Mouse (Mus musculus) liver, embryonic 15.5 days (tissue): ENCODE measurements around the gene Thtpa. TPM values are rescaled to one million over a fixed set of nuclear protein-coding genes. Genes with fewer than 3 reads are reported as not detected.

Source experiments
- ATAC-seq: fragments of 200-750 bp; cut with Nextera tagmentation; 2 replicates; pipeline ENCODE4 v1.8.0; 2017; ENCODE audit warnings: moderate number of reproducible peaks, mild to moderate bottlenecking, moderate library complexity; ENCODE audit not compliant: insufficient read depth
- H3K27ac ChIP-seq: fragments of 300-500 bp; sonication (generic); replicated peaks from 2 replicates; pipeline ENCODE4 v1.5.1; 2015; ENCODE audit warnings: mild to moderate bottlenecking, inconsistent platforms
- H3K27me3 ChIP-seq: fragments of 300-500 bp; sonication (generic); 2 replicates; pipeline ENCODE4 v1.6.1; 2015; ENCODE audit warnings: mild to moderate bottlenecking, inconsistent platforms
- H3K36me3 ChIP-seq: fragments of 300-500 bp; sonication (generic); replicated peaks from 2 replicates; pipeline ENCODE4 v1.6.1; 2015; ENCODE audit warnings: moderate library complexity, mild to moderate bottlenecking, inconsistent platforms
- H3K4me1 ChIP-seq: fragments of 300-500 bp; sonication (generic); replicated peaks from 2 replicates; pipeline ENCODE4 v1.6.1; 2015; ENCODE audit warnings: inconsistent platforms
- H3K4me2 ChIP-seq: fragments of 300-500 bp; sonication (generic); 2 replicates; pipeline ENCODE4 v1.6.1; 2015; ENCODE audit warnings: moderate library complexity, mild to moderate bottlenecking, inconsistent platforms
- H3K4me3 ChIP-seq: fragments of 300-500 bp; sonication (generic); replicated peaks from 2 replicates; pipeline ENCODE4 v1.5.1; 2015; ENCODE audit warnings: mild to moderate bottlenecking, inconsistent platforms
- H3K9ac ChIP-seq: fragments of 300-500 bp; sonication (generic); 2 replicates; pipeline ENCODE4 v1.6.1; 2015; ENCODE audit warnings: moderate library complexity, mild to moderate bottlenecking, inconsistent platforms
- H3K9me3 ChIP-seq: fragments of 300-500 bp; sonication (generic); replicated peaks from 2 replicates; pipeline ENCODE4 v1.6.1; 2016; ENCODE audit warnings: inconsistent platforms
- WGBS: fragments of 180-500 bp; shearing (Covaris S2); methylation state at CpG from one replicate; pipeline ENCODE4 v1.1.7; 2015; ENCODE audit warnings: mixed read lengths; ENCODE audit not compliant: insufficient replicate concordance; 5-methylcytosine and 5-hydroxymethylcytosine counted together
- polyA plus RNA-seq: library from polyadenylated mRNA; unstranded; fragments of >200 nt; fragmentation: Nextera tagmentation; extraction: Ambion mirVana; gene quantifications from 2 replicates; pipeline ENCODE4 v1.2.1, GENCODE M21; 2015

Gene Thtpa
- polyA plus RNA-seq, 1 experiment from 2014 or later: 4.4 TPM

GRCm38 (mm10) chr14:55063117-55063516 lies 31.5 kb upstream of the Thtpa start:
- Histone ChIP-seq H3K36me3 (no peaks in the 10 kb centered on the region), H3K4me3 (peak overlapping the region; percentile 68), H3K9ac (peak overlapping the region; percentile 75), H3K9me3 (no peaks in the 10 kb centered on the region), H3K4me2 (peak overlapping the region; percentile 83), H3K27me3 (no peaks in the 10 kb centered on the region; the same call in 1 of the 2 replicates), H3K4me1 (peaks cover 79% of the 10 kb centered on the region), H3K27ac (peak overlapping the region; percentile 87)
- WGBS: 53% methylated on average over 5 of the region's 5 CpGs
- ATAC-seq: peak; percentile 42

- Histone ChIP-seq H3K27ac (peak overlapping the region; percentile 87), H3K27me3 (no peaks in the 10 kb centered on the region; the same call in 1 of the 2 replicates), H3K9ac (peak overlapping the region; percentile 75), H3K4me2 (peak overlapping the region; percentile 83), H3K4me1 (peaks cover 72% of the 10 kb centered on the region), H3K36me3 (no peaks in the 10 kb centered on the region), H3K9me3 (no peaks in the 10 kb centered on the region), H3K4me3 (peak overlapping the region; percentile 68)
- ATAC-seq: no peak
- WGBS: 75% methylated on average over 22 of the region's 22 CpGs
These were observed 30.8 kb upstream of the Thtpa start for GRCm38 (mm10) chr14:55063581-55064381.

DNA sequence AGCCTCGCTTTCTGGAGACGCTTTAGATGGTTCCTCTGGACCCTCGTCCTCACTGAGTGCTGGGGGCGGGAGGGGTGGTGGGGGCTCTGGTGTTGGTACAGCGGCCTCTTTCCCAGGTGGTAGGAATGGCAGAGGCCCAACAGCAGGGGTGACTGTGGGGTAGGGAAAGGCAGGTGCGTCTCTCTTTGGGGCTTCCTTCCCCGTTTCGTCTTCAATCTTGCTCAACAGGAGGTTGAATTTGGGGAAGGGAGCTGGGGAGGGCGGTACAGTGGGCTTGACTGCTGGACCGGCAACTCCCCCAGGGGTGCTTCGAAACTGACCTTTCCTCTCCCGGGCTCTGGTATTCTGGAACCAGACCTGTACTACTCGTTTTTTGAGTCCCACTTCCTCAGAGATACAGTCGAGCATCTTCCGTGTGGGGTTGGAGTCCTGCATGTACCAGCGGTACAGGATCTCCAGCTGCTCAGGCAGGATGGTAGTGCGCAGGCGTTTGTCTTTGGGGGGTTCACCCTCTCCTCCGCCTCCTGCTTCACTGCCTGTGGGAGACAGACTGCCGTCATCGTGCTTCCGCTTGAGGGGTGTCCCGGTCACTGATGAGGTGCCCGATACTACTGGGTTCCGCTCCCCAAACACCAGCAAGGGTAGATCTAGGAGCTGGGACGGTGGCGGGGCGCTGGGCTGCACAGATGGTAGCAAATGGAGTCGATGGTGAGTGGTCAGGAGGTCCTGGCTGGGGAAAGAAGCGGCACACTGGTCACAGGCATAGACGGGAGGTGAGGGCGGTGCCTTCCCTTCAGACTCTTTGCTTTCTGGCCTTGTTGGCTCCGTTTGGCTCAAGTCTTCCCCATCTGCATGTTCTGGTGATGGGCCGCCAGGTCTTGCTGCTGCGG lies 29.9 kb upstream of the Thtpa start:
- H3K4me3 ChIP-seq: peak overlapping the region; percentile 68
- no peaks in the 10 kb centered on the region for H3K36me3 ChIP-seq
- H3K9me3 ChIP-seq: no peaks in the 10 kb centered on the region
- ATAC-seq: no peak
- peak overlapping the region; percentile 83 for H3K4me2 ChIP-seq
- WGBS: 73% methylated on average over 35 of the region's 35 CpGs
- H3K4me1 ChIP-seq: peaks cover 62% of the 10 kb centered on the region
- no peaks in the 10 kb centered on the region; the same call in 1 of the 2 replicates for H3K27me3 ChIP-seq
- peak overlapping the region; percentile 75; the same call in 1 of the 2 replicates for H3K9ac ChIP-seq
- H3K27ac ChIP-seq: no peak overlapping the region

DNA sequence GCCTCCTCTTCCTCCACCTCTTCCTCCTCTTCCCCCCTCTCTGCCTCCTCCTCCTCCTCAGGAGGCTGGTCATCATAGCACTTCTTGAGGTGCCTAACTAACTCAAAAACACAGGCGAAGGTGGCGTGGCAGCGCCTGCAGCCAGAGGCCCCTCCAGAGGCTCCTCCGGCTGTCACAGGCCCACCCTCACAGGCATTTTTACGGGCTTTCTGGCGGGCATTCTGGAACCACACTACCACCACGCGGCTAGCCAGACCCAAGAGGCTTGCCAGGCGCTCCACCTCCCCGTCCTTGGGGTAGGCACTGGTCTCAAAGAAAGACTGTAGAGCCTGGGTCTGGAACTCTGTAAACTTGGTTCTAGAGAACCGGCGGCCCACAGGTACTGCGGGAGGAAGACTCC lies 29.2 kb upstream of the Thtpa start:
- WGBS: 86% methylated on average over 13 of the region's 13 CpGs
- H3K36me3 ChIP-seq: no peaks in the 10 kb centered on the region
- H3K9ac ChIP-seq: no peak overlapping the region
- peaks cover 58% of the 10 kb centered on the region for H3K4me1 ChIP-seq
- H3K4me2 ChIP-seq: no peak overlapping the region
- no peak overlapping the region for H3K27ac ChIP-seq
- ATAC-seq: no peak
- no peaks in the 10 kb centered on the region for H3K9me3 ChIP-seq
- no peak overlapping the region for H3K4me3 ChIP-seq
- H3K27me3 ChIP-seq: no peaks in the 10 kb centered on the region; the same call in 1 of the 2 replicates

DNA sequence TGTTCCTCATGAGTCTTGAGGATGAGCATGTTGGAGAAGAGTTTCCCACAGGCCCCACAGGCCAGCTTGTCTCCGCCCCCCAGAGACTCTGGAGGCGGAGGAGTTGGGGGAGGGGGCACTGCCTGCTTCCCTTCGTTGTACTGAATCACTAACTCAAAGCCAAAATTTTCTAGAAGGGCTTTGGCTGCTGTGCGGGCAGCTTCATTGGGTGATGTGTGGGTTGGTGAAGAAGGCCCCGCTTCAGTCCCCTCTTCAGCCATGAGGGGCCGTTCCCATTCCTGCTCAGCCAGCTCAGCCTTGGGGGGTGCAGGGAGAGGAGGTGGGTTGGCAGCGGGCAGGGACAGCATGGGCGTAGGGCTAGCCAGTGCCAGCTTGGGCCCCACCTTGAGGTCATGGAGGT lies 28.5 kb upstream of the Thtpa start:
- ATAC-seq: no peak
- no peaks in the 10 kb centered on the region; the same call in 1 of the 2 replicates for H3K27me3 ChIP-seq
- H3K9me3 ChIP-seq: no peaks in the 10 kb centered on the region
- H3K4me3 ChIP-seq: no peak overlapping the region
- peaks cover 51% of the 10 kb centered on the region for H3K4me1 ChIP-seq
- H3K9ac ChIP-seq: no peak overlapping the region
- H3K36me3 ChIP-seq: no peaks in the 10 kb centered on the region
- H3K27ac ChIP-seq: no peak overlapping the region
- H3K4me2 ChIP-seq: no peak overlapping the region
- WGBS: 77% methylated on average over 8 of the region's 8 CpGs

DNA sequence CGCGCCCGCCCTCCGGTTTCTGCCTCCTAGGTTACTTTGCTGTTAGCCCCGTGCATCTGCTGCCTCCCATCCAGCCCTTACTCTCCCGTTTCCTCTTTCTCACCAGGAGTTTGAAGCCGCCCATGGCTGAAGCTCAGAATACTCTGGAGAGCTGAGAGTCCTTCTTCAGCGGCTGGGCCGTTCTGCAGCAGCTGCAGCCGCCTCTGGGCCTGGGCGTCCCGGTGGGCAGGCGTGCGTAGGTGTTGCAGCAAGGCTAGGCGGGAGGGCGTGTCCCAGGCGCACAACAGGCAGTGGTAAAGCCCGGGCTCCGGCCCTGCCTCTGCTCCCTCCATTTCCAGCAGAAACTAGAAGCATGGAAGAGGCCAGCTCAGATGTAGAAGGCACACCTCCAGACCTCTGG lies 22.8 kb upstream of the Thtpa start:
- H3K36me3 ChIP-seq: peaks cover 9% of the 10 kb centered on the region; the same call in 1 of the 2 replicates
- H3K27me3 ChIP-seq: peaks cover 14% of the 10 kb centered on the region
- no peak overlapping the region for H3K4me2 ChIP-seq
- H3K9me3 ChIP-seq: no peaks in the 10 kb centered on the region
- no peak overlapping the region for H3K27ac ChIP-seq
- H3K9ac ChIP-seq: no peak overlapping the region
- no peak for ATAC-seq
- 0 out of 2 replicates have a peak, but pooled peaks cover 7% of the 10 kb centered on the region for H3K4me1 ChIP-seq
- WGBS: 40% methylated on average over 19 of the region's 19 CpGs
- no peak overlapping the region for H3K4me3 ChIP-seq

DNA sequence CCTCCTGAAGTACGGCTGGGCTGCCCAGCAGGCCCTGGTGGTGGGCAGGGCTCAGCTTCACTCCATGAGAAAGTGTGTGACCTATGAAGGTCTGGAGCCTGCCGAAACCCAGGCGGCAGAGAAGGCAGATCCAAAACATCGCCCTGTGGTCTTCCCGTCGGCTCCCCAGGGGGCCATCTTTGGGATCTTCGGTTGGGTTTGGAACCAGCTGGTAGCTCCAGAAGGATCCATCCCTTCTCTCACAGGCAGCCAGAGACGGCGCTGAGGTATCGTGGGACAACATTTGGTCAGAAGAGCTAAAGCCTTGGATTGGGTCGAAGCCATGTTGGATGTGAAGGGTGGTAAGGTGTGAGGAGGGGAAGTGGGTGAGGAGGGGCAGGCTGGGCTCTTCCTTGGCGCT lies 20.2 kb upstream of the Thtpa start:
- WGBS: 88% methylated on average over 12 of the region's 12 CpGs
- no peak for ATAC-seq
- peaks cover 39% of the 10 kb centered on the region for H3K27me3 ChIP-seq

DNA sequence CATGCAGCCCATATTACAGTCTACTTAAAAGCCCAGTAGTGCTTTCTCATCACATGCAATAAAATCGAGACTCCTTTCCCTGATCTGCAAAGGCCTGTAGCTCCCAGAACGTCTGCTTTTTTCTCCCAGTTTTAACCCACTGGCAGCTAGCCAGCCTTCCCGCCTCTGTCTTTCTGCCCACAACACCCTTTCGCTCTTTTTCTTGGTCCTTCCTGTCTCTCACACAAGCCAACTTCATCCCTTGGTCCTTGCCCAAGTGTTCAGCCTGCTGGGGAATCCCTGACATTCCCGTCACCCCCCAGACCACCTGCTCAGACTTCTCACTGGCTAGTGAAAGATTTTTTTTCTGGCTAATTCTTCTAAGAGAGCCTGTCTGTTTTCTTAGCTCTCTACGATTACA lies 18.4 kb upstream of the Thtpa start:
- Histone ChIP-seq H3K27ac (no peak overlapping the region), H3K4me2 (no peak overlapping the region), H3K4me1 (peaks cover 34% of the 10 kb centered on the region), H3K36me3 (peaks cover 9% of the 10 kb centered on the region; the same call in 1 of the 2 replicates), H3K9me3 (no peaks in the 10 kb centered on the region), H3K27me3 (peaks cover 39% of the 10 kb centered on the region), H3K4me3 (no peak overlapping the region), H3K9ac (no peak overlapping the region)
- 61% methylated on average over 6 of the region's 6 CpGs for WGBS
- ATAC-seq: no peak

More for the DNA sequence above, 20.2 kb upstream of the Thtpa start:
- no peak overlapping the region for H3K4me3 ChIP-seq
- no peak overlapping the region for H3K27ac ChIP-seq
- no peak overlapping the region for H3K9ac ChIP-seq
- H3K9me3 ChIP-seq: no peaks in the 10 kb centered on the region
- H3K4me1 ChIP-seq: peaks cover 27% of the 10 kb centered on the region
- no peak overlapping the region for H3K4me2 ChIP-seq
- H3K36me3 ChIP-seq: peaks cover 9% of the 10 kb centered on the region; the same call in 1 of the 2 replicates

- peaks cover 27% of the 10 kb centered on the region for H3K4me1 ChIP-seq
- no peak overlapping the region for H3K4me3 ChIP-seq
- ATAC-seq: no peak
- H3K4me2 ChIP-seq: no peak overlapping the region
- H3K9ac ChIP-seq: no peak overlapping the region
- no peaks in the 10 kb centered on the region for H3K9me3 ChIP-seq
- peaks cover 36% of the 10 kb centered on the region for H3K27me3 ChIP-seq
- peaks cover 6% of the 10 kb centered on the region; the same call in 1 of the 2 replicates for H3K36me3 ChIP-seq
- H3K27ac ChIP-seq: no peak overlapping the region
- 47% methylated on average over 3 of the region's 3 CpGs for WGBS
These were observed 17.6 kb upstream of the Thtpa start for GRCm38 (mm10) chr14:55076956-55077355.

DNA sequence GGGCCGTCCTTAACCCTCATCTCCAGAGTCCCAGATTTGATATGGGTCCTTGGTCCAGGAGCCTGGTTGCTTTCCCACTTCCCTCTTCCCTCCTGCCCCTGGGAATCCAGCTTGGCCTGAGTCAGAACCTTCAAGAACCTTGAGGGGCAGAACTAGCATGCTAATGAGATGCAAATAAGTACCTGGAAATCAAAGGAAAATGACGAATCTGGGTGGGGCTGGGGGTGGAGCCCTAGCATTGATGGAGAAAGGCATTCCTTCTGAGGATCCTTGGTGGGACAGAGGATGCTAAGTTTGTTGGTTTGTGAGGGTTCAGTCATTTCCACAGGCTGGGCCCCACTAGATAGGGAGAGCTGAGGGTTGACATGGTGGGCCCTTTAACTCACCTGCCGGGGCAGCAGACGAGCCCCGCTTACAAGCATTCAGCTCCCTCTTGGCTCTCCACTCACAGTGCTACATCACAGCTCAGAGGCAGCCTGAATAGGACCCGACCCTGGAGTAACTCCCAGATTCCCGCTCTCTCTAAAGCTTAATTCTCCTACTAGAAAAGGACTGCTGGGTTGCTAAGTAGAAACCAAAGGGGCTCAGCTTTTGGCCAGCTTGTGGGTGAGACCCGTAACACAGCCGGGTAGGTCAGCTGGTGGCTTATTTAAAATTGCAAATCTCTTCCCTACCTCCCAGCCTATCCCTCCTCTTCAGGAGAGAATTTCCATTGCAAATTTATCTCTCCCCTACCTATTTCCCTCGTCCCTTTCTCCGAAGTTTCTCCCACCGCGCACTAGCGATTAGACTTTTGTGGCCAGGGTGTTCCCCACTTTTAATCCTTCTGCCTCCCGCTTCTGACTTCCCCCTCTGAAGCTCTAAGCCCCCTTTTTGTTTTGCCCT lies 16.9 kb upstream of the Thtpa start:
- H3K9me3 ChIP-seq: no peaks in the 10 kb centered on the region
- H3K36me3 ChIP-seq: peaks cover 6% of the 10 kb centered on the region; the same call in 1 of the 2 replicates
- H3K4me2 ChIP-seq: no peak overlapping the region
- no peak overlapping the region for H3K9ac ChIP-seq
- 32% methylated on average over 15 of the region's 15 CpGs for WGBS
- ATAC-seq: no peak
- no peak overlapping the region for H3K4me3 ChIP-seq
- H3K27me3 ChIP-seq: peaks cover 28% of the 10 kb centered on the region
- peaks cover 27% of the 10 kb centered on the region for H3K4me1 ChIP-seq
- no peak overlapping the region for H3K27ac ChIP-seq
